Mouse (Mus musculus) left cerebral cortex, postnatal 14 days (tissue): ENCODE measurements at regions not wholly inside any gene's neighbourhood (a gene's known extent, or its start where the extent isn't known, plus 50 kb on each side); places are given as distances from the start of the nearest gene placed in this dataset.

Source experiments
- DNase-seq, 2 experiments: peaks; one replicate each; pipeline ENCODE4 v3.0.0; 2021 to 2022; ENCODE audit warnings: low spot score in 2 of 2, mixed read lengths in 1 of 2
- intact Hi-C: fragments of 180-260 bp; cut with DNase I; formaldehyde crosslinking; loops from one replicate; pipeline ENCODE4 v1.15.1; 2025

- DNase-seq = no peak
- intact Hi-C loops = no loop called here
Measured at GRCm38 (mm10) chr9:41610347-41610746, 448.9 kb upstream of the Ubash3b start.

DNA sequence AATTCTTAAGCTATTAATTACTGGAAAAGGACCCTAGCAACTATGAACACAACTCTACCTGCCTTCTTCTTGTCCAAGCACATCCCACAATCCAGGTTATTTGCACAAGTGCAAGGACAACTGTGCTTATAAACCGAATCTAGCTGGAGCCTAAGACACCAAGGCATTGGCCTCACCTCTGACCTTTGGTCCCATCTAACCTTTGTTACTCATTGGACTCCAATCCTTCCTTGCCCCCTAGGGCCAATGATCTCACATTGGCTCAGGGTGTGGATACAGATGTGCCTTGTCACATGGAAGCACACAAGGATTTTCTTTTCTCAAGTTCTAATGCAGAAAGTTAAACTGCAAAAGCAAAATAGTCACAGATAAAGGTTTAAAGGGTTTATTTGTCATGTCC, 444.6 kb upstream of the Ubash3b start:
- intact Hi-C loops = no loop called here
- no peak for DNase-seq

GRCm38 (mm10) chr9:41604916-41605315, 443.4 kb upstream of the Ubash3b start:
- no peak for DNase-seq
- intact Hi-C loops = no loop called here

GRCm38 (mm10) chr9:41600778-41601177, 439.3 kb upstream of the Ubash3b start:
- DNase-seq = no peak
- intact Hi-C loops = no loop called here

DNA sequence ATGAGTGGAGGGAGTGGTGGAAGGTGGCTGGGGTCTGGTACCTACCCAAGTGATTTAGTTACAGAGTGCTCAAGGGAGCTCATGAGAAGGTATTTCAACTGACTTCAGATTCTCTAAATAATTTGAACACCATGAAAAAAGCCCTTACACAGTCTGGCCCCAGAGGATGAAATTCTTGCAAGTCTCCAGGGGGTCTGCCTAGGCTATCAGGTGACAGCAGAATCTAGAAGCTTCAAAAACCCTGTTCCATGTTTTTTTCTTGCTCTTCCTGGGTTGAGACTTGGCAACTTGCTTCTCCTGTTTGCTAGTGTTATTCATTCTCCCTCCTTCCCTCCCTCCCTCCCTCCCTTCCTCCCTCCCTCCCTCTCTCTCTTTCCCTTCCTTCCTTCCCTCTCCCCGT, 438.4 kb upstream of the Ubash3b start:
- intact Hi-C loops = no loop called here
- no peak for DNase-seq

- intact Hi-C loops = no loop called here
- DNase-seq = no peak
Measured at GRCm38 (mm10) chr9:41595749-41596148, 434.3 kb upstream of the Ubash3b start.

DNA sequence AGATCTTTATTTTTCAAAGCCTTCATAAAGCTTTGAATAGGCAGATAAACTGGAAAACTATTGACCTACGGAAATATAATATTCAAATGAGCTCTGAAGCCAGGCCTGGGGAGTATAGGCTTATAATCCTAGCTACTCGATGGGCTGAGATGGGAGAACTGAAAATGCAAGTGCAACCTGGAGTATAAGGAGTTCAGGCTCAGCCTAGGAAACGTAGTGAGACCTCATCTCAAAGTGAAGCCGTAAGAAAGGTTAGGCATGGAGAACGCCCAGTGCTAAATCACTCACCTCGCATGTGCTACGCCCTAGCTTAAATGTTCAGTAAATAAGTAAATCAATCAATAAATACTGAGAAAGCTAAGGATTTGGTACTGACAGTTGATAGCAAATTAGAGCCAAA, 432.5 kb upstream of the Ubash3b start:
- intact Hi-C loops = no loop called here
- DNase-seq = no peak

GRCm38 (mm10) chr9:41592900-41593690, 431.6 kb upstream of the Ubash3b start:
- intact Hi-C loops = no loop called here
- DNase-seq = no peak

DNA sequence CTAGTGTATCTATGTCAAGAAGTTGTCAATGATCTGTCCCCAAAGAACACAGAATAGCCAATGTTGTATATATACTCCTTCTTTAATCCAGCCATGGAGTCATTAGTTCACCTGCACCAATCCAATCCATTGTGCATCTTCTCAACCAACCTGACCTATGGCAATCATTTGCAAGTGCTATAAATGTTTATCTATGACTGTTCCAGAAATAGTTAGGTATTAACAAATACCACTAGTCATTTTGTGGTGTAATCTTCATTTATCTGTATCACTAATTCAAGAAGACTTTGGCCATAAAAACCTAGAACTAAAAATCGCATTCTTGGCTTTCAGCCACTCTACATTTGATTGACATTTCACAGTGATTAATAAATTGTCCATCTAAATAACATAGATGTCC, 430.6 kb upstream of the Ubash3b start:
- no peak for DNase-seq
- intact Hi-C loops = no loop called here

- DNase-seq = peak in 1 of 2 experiments; percentile 50
- intact Hi-C loops = no loop called here
Measured at GRCm38 (mm10) chr9:41590164-41590563, 428.7 kb upstream of the Ubash3b start.

DNA sequence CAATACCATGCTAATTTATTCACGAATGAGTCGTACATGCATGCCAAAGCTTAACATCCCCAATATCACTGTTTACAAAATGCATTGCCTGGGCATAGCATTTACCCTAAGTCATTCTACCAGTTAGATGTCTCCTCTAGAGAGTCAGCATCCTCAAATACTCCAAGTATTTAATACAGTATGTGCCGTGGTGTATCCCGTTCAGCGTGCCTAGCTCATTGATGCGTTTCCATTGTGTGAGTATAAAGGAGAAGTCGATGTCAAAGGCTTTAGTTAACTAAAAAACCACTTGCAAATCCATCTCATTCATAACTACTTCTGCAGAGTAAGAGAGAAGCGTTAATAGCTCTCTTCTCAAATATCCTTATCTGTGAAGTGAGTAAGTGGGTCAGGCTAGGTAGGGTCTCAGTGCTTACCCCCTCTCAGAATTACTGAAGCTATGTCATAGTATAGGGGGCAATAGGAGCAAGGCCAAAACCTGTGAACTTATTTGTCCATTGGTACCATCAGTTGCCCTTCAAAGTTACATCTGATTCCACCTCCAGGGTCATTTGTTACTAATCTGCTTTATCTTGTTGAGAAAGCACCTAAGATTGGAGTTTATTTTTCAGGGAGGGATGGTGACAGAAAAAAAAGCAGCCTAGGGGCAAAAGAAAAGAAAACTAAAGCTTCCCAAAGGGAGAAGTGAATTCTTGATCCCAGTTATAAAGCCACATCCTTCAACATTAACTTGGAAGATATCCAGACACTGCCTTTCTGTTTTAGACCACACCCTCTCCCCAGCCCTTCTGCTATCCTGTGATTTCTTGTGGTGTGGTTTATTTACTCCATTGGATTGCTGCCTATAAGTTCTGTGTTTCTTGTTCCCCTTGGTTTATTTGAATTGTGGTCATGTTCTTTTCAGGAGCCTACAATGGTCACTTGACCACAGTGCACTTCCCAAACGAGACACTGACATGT, 427.2 kb upstream of the Ubash3b start:
- intact Hi-C loops = loop anchor here (5.0 kb wide), 1 partner anchor 149 kb away; no protein-coding TSS in a partner anchor
- DNase-seq = no peak

DNA sequence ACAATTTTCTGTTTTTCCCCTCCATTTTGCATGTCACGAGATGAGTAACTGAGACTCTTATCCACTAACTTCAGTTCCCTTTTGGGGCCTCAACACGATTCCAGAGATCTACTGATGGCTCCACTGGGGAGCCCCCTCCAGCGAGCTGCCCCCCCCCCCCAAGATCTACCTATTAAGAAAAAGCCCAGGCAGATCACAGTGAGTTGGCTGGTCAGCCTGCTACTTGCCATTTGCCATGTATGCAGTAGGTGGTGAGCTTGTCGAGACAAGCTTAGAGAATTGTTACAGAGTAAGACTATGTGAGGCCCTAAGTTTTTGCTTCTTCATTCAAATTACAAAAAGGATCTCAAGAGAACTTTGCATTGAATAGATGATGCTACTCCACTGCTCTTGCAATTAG, 426.3 kb upstream of the Ubash3b start:
- intact Hi-C loops = loop anchor here (5.0 kb wide), 1 partner anchor 150 kb away; no protein-coding TSS in a partner anchor

GRCm38 (mm10) chr9:41586966-41587570, 425.6 kb upstream of the Ubash3b start:
- intact Hi-C loops = loop anchor here (5.0 kb wide), 1 partner anchor 150 kb away; no protein-coding TSS in a partner anchor
- no peak for DNase-seq

More for the DNA sequence above, 426.3 kb upstream of the Ubash3b start:
- DNase-seq = no peak

DNA sequence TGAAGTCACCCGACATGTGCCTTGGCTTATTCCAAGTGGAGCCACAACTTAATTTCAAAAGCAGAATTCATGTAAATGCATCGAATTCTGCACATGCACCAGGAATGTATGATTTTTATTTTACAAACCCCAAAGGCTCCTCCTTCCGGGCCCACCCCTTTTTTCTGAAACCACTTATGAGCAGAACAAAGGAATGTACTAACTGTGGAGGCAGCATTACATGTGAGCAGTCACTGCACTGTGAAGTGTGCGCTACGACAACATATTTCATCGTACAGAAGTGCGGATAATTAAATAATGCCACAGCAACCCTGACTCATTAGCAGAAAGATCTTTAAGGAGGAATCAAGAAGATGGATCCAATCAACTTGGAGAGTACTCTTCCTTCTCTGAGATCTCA, 424.8 kb upstream of the Ubash3b start:
- DNase-seq = no peak
- intact Hi-C loops = loop anchor here (5.0 kb wide), 1 partner anchor 151 kb away; no protein-coding TSS in a partner anchor

DNA sequence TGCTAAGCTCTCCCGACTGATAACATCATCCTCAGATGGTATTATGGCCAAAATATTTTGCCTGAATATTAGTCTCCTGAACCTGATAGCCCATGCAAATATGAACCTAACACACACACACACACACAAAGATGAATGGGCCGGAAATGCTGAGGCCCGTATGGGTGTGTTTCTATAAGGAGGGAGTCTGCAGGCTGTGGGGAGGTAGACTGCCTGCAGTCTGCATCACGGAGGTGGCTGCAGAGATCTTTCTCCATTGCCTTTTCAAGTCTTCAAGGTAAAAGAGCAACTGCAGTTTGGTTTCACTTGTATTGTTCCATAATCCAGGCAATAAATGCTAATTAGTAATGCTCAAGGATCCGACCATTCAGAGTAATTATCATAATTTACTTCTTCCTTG, 424.3 kb upstream of the Ubash3b start:
- intact Hi-C loops = loop anchor here (5.0 kb wide), 1 partner anchor 152 kb away; no protein-coding TSS in a partner anchor
- DNase-seq = no peak

DNA sequence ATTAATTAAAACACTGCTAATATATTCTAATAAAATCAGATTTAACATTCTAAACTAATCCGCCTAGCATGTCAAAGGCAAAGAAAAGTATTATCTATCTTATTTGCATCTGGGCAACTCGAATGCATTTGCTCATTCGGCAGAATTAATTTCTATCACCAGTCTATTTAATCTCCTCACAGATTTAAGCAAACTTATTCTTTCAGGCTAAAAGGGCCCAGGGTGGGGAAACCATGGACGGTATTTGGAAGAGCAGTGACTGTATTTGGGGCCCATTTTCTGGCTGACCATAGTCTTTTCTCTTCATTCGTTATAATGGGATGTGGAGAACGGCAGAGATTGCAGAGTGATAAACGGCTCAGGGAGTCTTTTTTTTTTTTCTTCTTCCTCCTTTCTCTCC, 423.5 kb upstream of the Ubash3b start:
- intact Hi-C loops = loop anchor here (5.0 kb wide), 1 partner anchor 152 kb away; no protein-coding TSS in a partner anchor
- DNase-seq = no peak

GRCm38 (mm10) chr9:41583711-41584329, 422.3 kb upstream of the Ubash3b start:
- peak in 1 of 2 experiments; percentile 41 for DNase-seq
- intact Hi-C loops = no loop called here

GRCm38 (mm10) chr9:41583276-41583675, 421.8 kb upstream of the Ubash3b start:
- intact Hi-C loops = no loop called here
- DNase-seq = no peak

- DNase-seq = no peak
- intact Hi-C loops = loop anchor here (1.0 kb wide), 1 partner anchor 369 kb away; no protein-coding TSS in a partner anchor
Measured at GRCm38 (mm10) chr9:41582711-41583236, 421.3 kb upstream of the Ubash3b start.
